Mouse (Mus musculus) retina, postnatal 7 days (tissue): ENCODE measurements at regions not wholly inside any gene's neighbourhood (a gene's known extent, or its start where the extent isn't known, plus 50 kb on each side); places are given as distances from the start of the nearest gene placed in this dataset.

Experiments
- DNase-seq: peaks from one replicate; pipeline ENCODE4 v3.0.0-alpha.2; 2012; ENCODE audit warnings: low read depth, low spot score

- DNase-seq, result no peak
Measured at GRCm38 (mm10) chr2:50654221-50654952, 357.8 kb upstream of the Mmadhc start.

GRCm38 (mm10) chr2:50653121-50653615 lies 356.6 kb upstream of the Mmadhc start:
- no peak for DNase-seq

GRCm38 (mm10) chr2:50649656-50650055 lies 353.1 kb upstream of the Mmadhc start:
- no peak for DNase-seq

- DNase-seq, result no peak
Measured at GRCm38 (mm10) chr2:50643219-50643618, 346.6 kb upstream of the Mmadhc start.

GRCm38 (mm10) chr2:50642198-50642597 lies 345.6 kb upstream of the Mmadhc start:
- no peak for DNase-seq

GRCm38 (mm10) chr2:50635896-50636295 lies 339.3 kb upstream of the Mmadhc start:
- DNase-seq, result no peak

GRCm38 (mm10) chr2:50631786-50632185 lies 335.2 kb upstream of the Mmadhc start:
- no peak for DNase-seq

GRCm38 (mm10) chr2:50627501-50627900 lies 330.9 kb upstream of the Mmadhc start:
- DNase-seq, result no peak

- DNase-seq, result no peak
Measured at GRCm38 (mm10) chr2:50625233-50625749, 328.7 kb upstream of the Mmadhc start.

GRCm38 (mm10) chr2:50609086-50609485 lies 312.5 kb upstream of the Mmadhc start:
- no peak for DNase-seq

- no peak for DNase-seq
Measured at GRCm38 (mm10) chr2:50589195-50589594, 292.6 kb upstream of the Mmadhc start.

GRCm38 (mm10) chr2:50588652-50589051 lies 292.1 kb upstream of the Mmadhc start:
- no peak for DNase-seq

GRCm38 (mm10) chr2:50586321-50587050 lies 289.9 kb upstream of the Mmadhc start:
- no peak for DNase-seq

GRCm38 (mm10) chr2:50579620-50580019 lies 283.0 kb upstream of the Mmadhc start:
- DNase-seq, result no peak

- no peak for DNase-seq
Measured at GRCm38 (mm10) chr2:50578278-50579043, 281.9 kb upstream of the Mmadhc start.

- no peak for DNase-seq
Measured at GRCm38 (mm10) chr2:50577736-50578135, 281.1 kb upstream of the Mmadhc start.

- DNase-seq, result no peak
Measured at GRCm38 (mm10) chr2:50573455-50573854, 276.9 kb upstream of the Mmadhc start.

- DNase-seq, result no peak
Measured at GRCm38 (mm10) chr2:50571021-50571420, 274.4 kb upstream of the Mmadhc start.

- DNase-seq, result no peak
Measured at GRCm38 (mm10) chr2:50569502-50570285, 273.1 kb upstream of the Mmadhc start.

- no peak for DNase-seq
Measured at GRCm38 (mm10) chr2:50568777-50569501, 272.3 kb upstream of the Mmadhc start.
